Mouse (Mus musculus): ENCODE results near the gene Mfsd12. TPM values are rescaled to one million over a fixed set of nuclear protein-coding genes. Genes with fewer than 3 reads are reported as not detected.

The Mfsd12 gene
- total and polyA plus RNA-seq, 3 experiments, result 5.2 to 9.5 (median 7.4) TPM

GRCm38 (mm10) chr10:81384605-81384982 lies 27.3 kb downstream of the Mfsd12 start:
- TF ChIP-seq KAT2A (IDR thresholded peaks at IDR 0.05; ENCODE audit: insufficient replicate concordance, low read length), result 0 out of 2 replicates have a peak, but pooled peaks have one; percentile 4
- peak; percentile 8; the same call in 1 of the 2 replicates for TF ChIP-seq ZMIZ1 (IDR thresholded peaks at IDR 0.05; ENCODE audit: low read depth, low read length)
- TF ChIP-seq USF1 (IDR thresholded peaks at IDR 0.05; ENCODE audit: low read depth, low read length), result no peak
- TF ChIP-seq SIN3A (IDR thresholded peaks at IDR 0.05; ENCODE audit: low read length), result 0 out of 2 replicates have a peak, but pooled peaks have one; percentile 4
- TF ChIP-seq UBTF (IDR thresholded peaks at IDR 0.05; ENCODE audit: low read depth, low read length), result no peak
- peak; percentile 39; the same call in 1 of the 2 replicates for TF ChIP-seq RCOR1 (conservative IDR thresholded peaks at IDR 0.05; ENCODE audit: low read depth, low read length)
- peak; percentile 74 for TF ChIP-seq BHLHE40 (IDR thresholded peaks at IDR 0.05; ENCODE audit: low read depth, low read length)
- no peak for TF ChIP-seq ZNF384 (IDR thresholded peaks at IDR 0.05; ENCODE audit: low read depth, low read length)
- TF ChIP-seq MXI1 (IDR thresholded peaks at IDR 0.05; ENCODE audit: low read depth, low read length), result peak; percentile 51
- no peak for TF ChIP-seq ETS1 (conservative IDR thresholded peaks at IDR 0.05; ENCODE audit: low read depth, low read length)
- TF ChIP-seq CTCF (conservative IDR thresholded peaks at IDR 0.05 in 1 of 2, IDR thresholded peaks at IDR 0.05 in 1 of 2; ENCODE audit: low read depth in 2 of 2, low read length in 2 of 2), result no peak
- TF ChIP-seq TBP (conservative IDR thresholded peaks at IDR 0.05; ENCODE audit: low read depth, low read length), result no peak
- TF ChIP-seq EP300 (IDR thresholded peaks at IDR 0.05; ENCODE audit: low read length), result no peak
- TF ChIP-seq MAZ (IDR thresholded peaks at IDR 0.05; ENCODE audit: low read depth, low read length), result peak; percentile 24; the same call in 1 of the 2 replicates

DNA sequence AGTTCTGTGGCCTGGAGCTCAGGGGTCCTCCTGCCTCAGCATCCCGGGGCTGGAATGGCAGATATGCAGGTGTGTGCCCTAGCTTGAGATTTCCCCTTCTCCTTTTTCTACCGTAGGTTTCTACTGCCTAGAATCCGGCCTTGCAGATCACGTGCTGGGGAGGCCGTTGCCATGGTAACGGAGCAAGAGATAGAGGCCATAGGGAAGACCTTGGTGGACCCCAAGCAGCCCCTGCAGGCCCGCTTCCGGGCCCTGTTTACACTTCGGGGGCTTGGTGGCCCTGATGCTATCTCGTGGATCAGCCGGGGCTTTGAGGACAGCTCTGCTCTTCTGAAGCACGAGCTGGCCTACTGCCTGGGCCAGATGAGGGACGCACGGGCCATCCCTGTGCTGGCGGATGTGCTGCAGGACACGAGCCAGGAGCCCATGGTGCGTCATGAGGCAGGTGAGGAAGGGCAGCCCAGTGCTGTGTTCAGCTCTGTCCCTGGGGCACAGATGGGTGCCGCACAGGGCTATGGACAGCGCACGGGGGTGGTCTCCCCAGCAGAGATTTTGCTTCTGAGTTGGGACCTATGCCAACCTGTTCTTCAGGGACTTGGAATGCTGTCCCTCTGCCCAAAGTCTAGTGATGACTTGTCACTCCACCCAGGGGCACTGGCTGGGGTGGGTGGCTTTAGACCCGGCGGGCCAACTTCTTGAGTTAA lies 28.5 kb downstream of the Mfsd12 start:
- peak overlapping the region; percentile 84; the same call in 1 of the 2 replicates for H3K9ac ChIP-seq (ENCODE audit: insufficient read depth, low read depth)
- peak overlapping the region in 2 of 3 experiments; percentile 87 to 96 for H3K4me3 ChIP-seq (replicated peaks in 1 of 3; ENCODE audit: low read depth in 2 of 3, low read length in 2 of 3, poor library complexity in 1 of 3)
- in situ Hi-C loops (cut with MboI; ENCODE audit: low pct_ligation_motif_present, low pct_unique_long_range_greater_than_20kb, low sequenced_read_pairs), result no loop called here
- no peaks in the 10 kb centered on the region for H3K9me3 ChIP-seq (replicated peaks; ENCODE audit: low read length)
- H3K4me2 ChIP-seq (ENCODE audit: insufficient read depth, low read depth, poor library complexity, severe bottlenecking), result peak overlapping the region; percentile 64
- H3K27ac ChIP-seq (ENCODE audit: insufficient read depth, low read depth), result no peak overlapping the region
- dilution Hi-C loops (cut with MboI; ENCODE audit: extremely low pct_ligation_motif_present, extremely low pct_unique_long_range_greater_than_20kb, low sequenced_read_pairs), result no loop called here
- peak; percentile 47 for DNase-seq (ENCODE audit: extremely low read depth)
- H3K4me1 ChIP-seq (ENCODE audit: control insufficient read depth in 1 of 2, insufficient read depth in 2 of 2), result peaks cover 6 to 14% of the 10 kb centered on the region in 2 experiments
- peaks cover 19% of the 10 kb centered on the region for H3K79me2 ChIP-seq (replicated peaks; ENCODE audit: control insufficient read depth, extremely low read depth, insufficient read depth, poor library complexity, severe bottlenecking)
- H3K27me3 ChIP-seq (replicated peaks), result no peaks in the 10 kb centered on the region
- peaks cover 46 to 51% of the 10 kb centered on the region in 2 experiments for H3K36me3 ChIP-seq (replicated peaks in 1 of 2; ENCODE audit: control insufficient read depth in 1 of 2, insufficient read depth in 1 of 2, low read length in 1 of 2)
- TF ChIP-seq MXI1 (IDR thresholded peaks at IDR 0.05; ENCODE audit: low read depth, low read length) (no peak), ELF1 (IDR thresholded peaks at IDR 0.05; ENCODE audit: low read depth, low read length) (no peak), HCFC1 (IDR thresholded peaks at IDR 0.05; ENCODE audit: low read depth, low read length) (no peak), MEF2A (IDR thresholded peaks at IDR 0.05; ENCODE audit: borderline replicate concordance, low read depth, low read length) (no peak), EP300 (IDR thresholded peaks at IDR 0.05; ENCODE audit: low read length) (no peak), USF2 (conservative IDR thresholded peaks at IDR 0.05; ENCODE audit: low read depth, low read length) (peak; percentile 31), USF1 (IDR thresholded peaks at IDR 0.05; ENCODE audit: low read depth, low read length) (peak; percentile 54), MYC (IDR thresholded peaks at IDR 0.05; ENCODE audit: low read depth, low read length) (no peak), ZC3H11A (IDR thresholded peaks at IDR 0.05; ENCODE audit: low read depth, low read length) (no peak), CTCF (conservative IDR thresholded peaks at IDR 0.05 in 1 of 2, IDR thresholded peaks at IDR 0.05 in 1 of 2; ENCODE audit: low read depth in 2 of 2, low read length in 2 of 2) (no peak), RAD21 (IDR thresholded peaks at IDR 0.05; ENCODE audit: low read depth, low read length) (no peak), KAT2A (IDR thresholded peaks at IDR 0.05; ENCODE audit: insufficient replicate concordance, low read length) (no peak), E2F4 (IDR thresholded peaks at IDR 0.05; ENCODE audit: insufficient replicate concordance, low read depth, low read length) (no peak), ZNF384 (IDR thresholded peaks at IDR 0.05; ENCODE audit: low read depth, low read length) (no peak), CHD2 (IDR thresholded peaks at IDR 0.05; ENCODE audit: low read length) (no peak), GABPA (IDR thresholded peaks at IDR 0.05; ENCODE audit: insufficient replicate concordance, low read depth, low read length) (no peak), CHD1 (IDR thresholded peaks at IDR 0.05; ENCODE audit: low read depth, low read length) (no peak), BHLHE40 (IDR thresholded peaks at IDR 0.05; ENCODE audit: low read depth, low read length) (peak; percentile 57; the same call in 1 of the 2 replicates), JUN (IDR thresholded peaks at IDR 0.05; ENCODE audit: insufficient read depth, low read depth, low read length) (no peak), NELFE (IDR thresholded peaks at IDR 0.05; ENCODE audit: low read depth, low read length) (no peak), ZMIZ1 (IDR thresholded peaks at IDR 0.05; ENCODE audit: low read depth, low read length) (no peak), PAX5 (IDR thresholded peaks at IDR 0.05; ENCODE audit: low read length) (no peak), ETS1 (conservative IDR thresholded peaks at IDR 0.05; ENCODE audit: low read depth, low read length) (no peak), TBP (conservative IDR thresholded peaks at IDR 0.05; ENCODE audit: low read depth, low read length) (no peak)

More at GRCm38 (mm10) chr10:81384605-81384982, 27.3 kb downstream of the Mfsd12 start:
- no peaks in the 10 kb centered on the region for H3K27me3 ChIP-seq (replicated peaks)
- H3K9me3 ChIP-seq (replicated peaks; ENCODE audit: low read length), result no peaks in the 10 kb centered on the region
- peak overlapping the region; percentile 49; the same call in 1 of the 2 replicates for H3K27ac ChIP-seq (ENCODE audit: insufficient read depth, low read depth)
- peak overlapping the region; percentile 64; the same call in 1 of the 2 replicates for H3K4me2 ChIP-seq (ENCODE audit: insufficient read depth, low read depth, poor library complexity, severe bottlenecking)
- peak overlapping the region; percentile 84 for H3K9ac ChIP-seq (ENCODE audit: insufficient read depth, low read depth)
- H3K4me3 ChIP-seq (replicated peaks in 1 of 3; ENCODE audit: low read depth in 2 of 3, low read length in 2 of 3, poor library complexity in 1 of 3), result peak overlapping the region; percentile 82 to 96 (median 87)
- dilution Hi-C loops (cut with MboI; ENCODE audit: extremely low pct_ligation_motif_present, extremely low pct_unique_long_range_greater_than_20kb, low sequenced_read_pairs) (no loop called here), in situ Hi-C loops (cut with MboI; ENCODE audit: low pct_ligation_motif_present, low pct_unique_long_range_greater_than_20kb, low sequenced_read_pairs) (loop anchor here (5.0 kb wide), 1 partner anchor 148 kb away; no protein-coding TSS in a partner anchor)
- DNase-seq (ENCODE audit: extremely low read depth), result no peak
- peaks cover 6 to 18% of the 10 kb centered on the region in 2 experiments for H3K4me1 ChIP-seq (ENCODE audit: control insufficient read depth in 1 of 2, insufficient read depth in 2 of 2)
- peaks cover 19% of the 10 kb centered on the region for H3K79me2 ChIP-seq (replicated peaks; ENCODE audit: control insufficient read depth, extremely low read depth, insufficient read depth, poor library complexity, severe bottlenecking)
- H3K36me3 ChIP-seq (replicated peaks in 1 of 2; ENCODE audit: control insufficient read depth in 1 of 2, insufficient read depth in 1 of 2, low read length in 1 of 2), result peaks cover 39 to 41% of the 10 kb centered on the region in 2 experiments
